Mouse (Mus musculus) yolk sac, embryonic 10.5 days (tissue): ENCODE results near the gene Tyw5.

Experiments
- DNase-seq: peaks from one replicate; pipeline ENCODE4 v3.0.0-alpha.2; 2017; ENCODE audit warnings: low spot score

The Tyw5 gene

GRCm38 (mm10) chr1:57387876-57388275 is 19.0 kb downstream of the Tyw5 start:
- no peak for DNase-seq

DNA sequence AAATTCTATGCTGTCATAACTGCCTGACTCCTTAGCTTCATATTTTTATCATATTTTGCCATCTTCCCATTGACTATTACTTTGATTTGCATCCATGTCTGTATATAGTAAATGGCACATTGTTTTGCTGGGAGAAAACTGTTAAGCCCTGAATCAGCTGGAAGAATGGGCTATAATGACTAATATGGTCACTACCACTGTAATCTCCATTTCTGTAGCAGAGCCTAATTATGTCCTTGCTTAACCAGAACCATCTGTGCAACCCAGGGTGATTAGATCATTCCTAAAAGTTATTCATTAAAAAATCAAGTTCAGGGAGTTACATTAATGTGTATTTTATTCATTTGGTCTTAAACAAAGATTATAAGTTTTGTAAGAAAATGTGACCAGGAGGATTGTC is 20.4 kb downstream of the Tyw5 start:
- DNase-seq: no peak

GRCm38 (mm10) chr1:57377376-57378341 is 29.2 kb downstream of the Tyw5 start, which contains the start of gene 1700066M21Rik:
1700066M21Rik (plus strand) TSS chr1:57377620.
- DNase-seq: peak; percentile 95

DNA sequence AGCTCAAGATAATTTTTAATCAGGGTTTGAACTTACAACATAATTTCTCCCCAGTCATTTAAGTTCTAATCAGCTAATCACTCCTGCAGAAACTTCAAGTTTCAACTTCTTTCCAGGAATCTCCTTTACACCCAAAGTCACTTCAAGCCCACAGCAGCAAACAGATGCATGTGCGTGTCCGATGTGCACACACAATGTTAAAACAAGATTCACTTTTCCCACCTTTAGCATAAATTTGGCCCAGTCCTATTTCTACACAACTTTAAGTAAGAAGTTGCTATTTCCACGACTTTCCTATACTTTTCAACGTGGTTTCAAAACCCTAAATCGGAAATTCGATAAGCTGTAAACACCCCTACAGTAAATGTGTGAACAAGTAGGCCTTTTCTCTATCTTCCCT is 30.1 kb downstream of the Tyw5 start:
- DNase-seq: no peak

- no peak for DNase-seq
These were observed 31.6 kb downstream of the Tyw5 start for GRCm38 (mm10) chr1:57375276-57375675.

- no peak for DNase-seq
These were observed 36.5 kb downstream of the Tyw5 start for GRCm38 (mm10) chr1:57370451-57370850.

GRCm38 (mm10) chr1:57369111-57369510 is 37.8 kb downstream of the Tyw5 start:
- DNase-seq: no peak

DNA sequence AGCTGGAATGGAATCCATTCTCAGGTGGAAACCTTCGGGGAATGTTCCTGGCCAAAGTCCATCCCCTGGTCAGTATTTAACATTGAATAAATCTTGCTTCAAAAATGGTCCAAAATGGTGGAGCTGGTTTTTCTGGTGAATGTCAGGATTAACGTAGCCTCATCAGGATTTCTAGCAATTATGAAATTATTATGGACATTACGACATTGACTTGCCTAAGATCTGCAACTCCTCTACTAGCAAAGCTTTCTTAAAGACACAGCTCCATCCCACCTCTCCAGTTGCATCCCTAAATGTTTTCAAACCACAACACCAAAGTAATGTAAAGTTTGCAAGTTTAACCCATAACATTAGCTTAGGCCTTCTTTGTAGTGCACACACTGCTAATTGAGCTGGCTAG is 39.5 kb downstream of the Tyw5 start:
- no peak for DNase-seq

DNA sequence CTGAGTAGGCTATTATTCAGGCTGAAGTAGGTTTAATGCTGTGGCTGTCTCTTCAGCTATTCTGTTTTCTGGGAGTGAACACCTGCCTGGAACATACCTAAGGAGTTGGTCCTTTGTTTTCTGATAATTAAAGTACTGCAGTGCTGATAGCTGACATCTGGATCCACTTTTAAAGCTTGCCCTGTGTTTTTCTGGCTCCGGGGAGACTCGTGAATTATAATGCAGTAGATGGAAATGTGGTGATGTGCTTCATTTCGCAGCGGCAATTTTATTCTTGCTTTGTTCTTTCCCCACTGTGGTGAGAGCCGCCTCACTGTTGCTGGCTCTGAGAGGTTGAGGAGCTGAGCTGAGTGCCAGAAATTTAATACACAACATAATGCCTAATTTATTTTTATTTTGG is 48.4 kb downstream of the Tyw5 start:
- DNase-seq: no peak

DNA sequence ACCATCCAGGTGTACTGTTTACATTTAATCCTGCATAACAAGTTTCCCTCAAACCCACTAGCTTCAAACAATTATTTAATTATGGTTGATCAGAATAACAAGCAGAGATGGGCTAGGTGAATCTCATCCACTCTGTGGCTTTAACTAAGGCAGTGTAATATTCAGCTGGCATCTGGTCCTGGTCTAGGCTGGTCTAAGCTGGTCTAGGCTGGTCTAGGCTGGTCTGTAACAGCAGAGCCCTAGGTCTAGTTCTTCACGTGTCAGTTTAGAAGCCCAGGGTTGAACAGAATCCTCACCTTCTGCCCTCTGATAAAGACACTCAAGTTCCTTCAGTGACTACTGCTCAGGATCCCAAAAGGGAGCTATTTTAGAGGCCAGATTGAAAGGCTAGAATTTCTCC is 55.0 kb downstream of the Tyw5 start:
- no peak for DNase-seq

DNA sequence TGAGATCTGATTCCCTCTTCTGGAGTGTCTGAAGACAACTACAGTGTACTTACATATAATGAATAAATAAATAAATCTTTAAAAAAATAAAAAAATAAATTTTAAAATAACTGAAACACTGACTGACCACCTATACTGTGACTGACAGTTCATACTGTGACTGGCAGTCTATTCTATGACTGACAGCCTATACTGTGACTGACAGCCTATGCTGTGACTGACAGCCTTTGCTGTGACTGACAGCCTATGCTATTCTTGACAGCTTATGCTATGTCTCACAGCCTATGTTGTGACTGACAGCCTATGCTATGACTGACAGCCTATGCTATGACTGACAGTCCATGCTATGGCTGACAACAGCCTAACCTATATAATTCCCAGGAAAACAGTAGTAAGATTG is 59.4 kb downstream of the Tyw5 start:
- no peak for DNase-seq

DNA sequence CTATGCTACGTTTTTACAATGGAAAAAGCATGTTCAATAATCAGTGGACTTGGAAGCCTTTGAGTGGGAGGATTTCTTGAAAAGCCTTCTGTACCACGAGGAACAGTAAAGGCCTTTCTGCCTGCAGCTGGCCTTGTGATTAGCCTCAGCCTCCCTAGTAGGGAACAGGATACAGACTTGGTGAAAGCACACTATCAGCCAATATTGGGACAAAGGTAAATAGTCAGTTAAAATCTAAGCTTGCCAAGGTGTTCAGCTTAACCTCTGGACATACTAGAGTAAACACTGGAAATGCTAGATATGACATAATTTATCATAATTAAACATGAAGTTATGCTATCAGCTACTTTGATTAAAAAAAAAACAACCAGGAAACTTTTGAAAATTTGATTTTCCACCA is 65.7 kb downstream of the Tyw5 start:
- DNase-seq: no peak

- no peak for DNase-seq
These were observed 67.6 kb downstream of the Tyw5 start for GRCm38 (mm10) chr1:57339156-57339796.
